Mouse (Mus musculus): ENCODE measurements at regions not wholly inside any gene's neighbourhood (a gene's known extent, or its start where the extent isn't known, plus 50 kb on each side); places are given as distances from the start of the nearest gene placed in this dataset.

DNA sequence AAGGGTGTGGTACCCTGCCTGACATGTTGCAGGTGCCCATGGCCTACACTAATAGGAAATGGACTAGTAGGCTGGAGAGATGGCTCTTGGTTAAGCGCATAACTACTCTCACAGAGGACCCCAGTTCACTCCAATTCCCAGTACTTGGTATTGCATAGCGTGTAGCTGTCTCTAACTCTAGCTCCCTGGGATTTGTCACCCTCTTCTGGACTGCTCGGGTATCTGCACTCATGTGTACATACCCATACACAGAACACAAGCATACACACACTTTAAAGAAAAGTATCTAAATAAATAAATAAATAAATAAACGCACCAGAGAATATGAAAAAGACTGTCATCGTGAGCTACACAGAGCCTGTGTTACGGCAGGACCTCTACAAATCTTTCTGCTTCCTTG is 143.8 kb upstream of the Mycn start:
- no peak for TF ChIP-seq POLR2A (IDR thresholded peaks at IDR 0.05; ENCODE audit: insufficient read length, low read depth)
- no peak for TF ChIP-seq MAX (IDR thresholded peaks at IDR 0.05; ENCODE audit: low read depth)
- TF ChIP-seq USF1 (IDR thresholded peaks at IDR 0.05; ENCODE audit: low read depth), result no peak
- TF ChIP-seq POLR2AphosphoS2 (IDR thresholded peaks at IDR 0.05; ENCODE audit: insufficient read length, low read depth), result no peak
- no peak for TF ChIP-seq TCF3 (IDR thresholded peaks at IDR 0.05; ENCODE audit: insufficient read length, low read depth)
- TF ChIP-seq MYOD1 (IDR thresholded peaks at IDR 0.05; ENCODE audit: control insufficient read depth in 1 of 3, insufficient read length in 2 of 3, low read depth in 2 of 3), result no peak
- no peak for TF ChIP-seq TCF12 (IDR thresholded peaks at IDR 0.05; ENCODE audit: insufficient read depth, poor library complexity, severe bottlenecking)
- no peak for TF ChIP-seq CEBPB (IDR thresholded peaks at IDR 0.05; ENCODE audit: insufficient read depth, poor library complexity, severe bottlenecking)
